Mouse (Mus musculus) intestine, postnatal 0 days (tissue): ENCODE measurements at regions not wholly inside any gene's neighbourhood (a gene's known extent, or its start where the extent isn't known, plus 50 kb on each side); places are given as distances from the start of the nearest gene placed in this dataset.

Experiments
- ATAC-seq: fragments of 200-750 bp; cut with Nextera tagmentation; 2 replicates; pipeline ENCODE4 v1.8.0; 2017; ENCODE audit warnings: mild to moderate bottlenecking, moderate TSS enrichment, moderate library complexity
- H3K27ac ChIP-seq: fragments of 300-500 bp; sonication (generic); 2 replicates; pipeline ENCODE4 v1.5.1; 2014; ENCODE audit warnings: mild to moderate bottlenecking, low read depth, low read length, moderate library complexity
- H3K27me3 ChIP-seq: fragments of 300-500 bp; sonication (generic); replicated peaks from 2 replicates; pipeline ENCODE4 v1.6.1; 2014; ENCODE audit warnings: low read length, mixed read lengths; ENCODE audit not compliant: control insufficient read depth, insufficient read depth
- H3K36me3 ChIP-seq: fragments of 300-500 bp; sonication (generic); 2 replicates; pipeline ENCODE4 v1.6.1; 2014; ENCODE audit warnings: mild to moderate bottlenecking, moderate library complexity; ENCODE audit not compliant: control insufficient read depth, insufficient read depth
- H3K4me1 ChIP-seq: fragments of 300-500 bp; sonication (generic); replicated peaks from 2 replicates; pipeline ENCODE4 v1.6.1; 2014; ENCODE audit warnings: antibody characterized with exemption, low read length, mixed read lengths; ENCODE audit not compliant: control insufficient read depth, insufficient read depth
- H3K4me2 ChIP-seq: fragments of 300-500 bp; sonication (generic); replicated peaks from 2 replicates; pipeline ENCODE4 v1.6.1; 2014; ENCODE audit warnings: low read depth, mild to moderate bottlenecking, moderate library complexity
- H3K4me3 ChIP-seq: fragments of 300-500 bp; sonication (generic); 2 replicates; pipeline ENCODE4 v1.5.1; 2014; ENCODE audit warnings: low read depth, low read length
- H3K9ac ChIP-seq: fragments of 300-500 bp; sonication (generic); 2 replicates; pipeline ENCODE4 v1.6.1; 2014; ENCODE audit warnings: mild to moderate bottlenecking, low read depth, low read length
- H3K9me3 ChIP-seq: fragments of 300-500 bp; sonication (generic); 2 replicates; pipeline ENCODE4 v1.6.1; 2016; ENCODE audit warnings: mixed run types; ENCODE audit not compliant: control insufficient read depth
- CTCF ChIP-seq: sonication (generic); IDR thresholded peaks from 2 replicates; pipeline ENCODE4 v1.5.1; 2016; ENCODE audit warnings: low read depth, mild to moderate bottlenecking, control low read depth, antibody characterized with exemption, moderate library complexity
- WGBS: fragments of 180-500 bp; shearing (Covaris S2); extraction: QIAGEN DNeasy Blood & Tissue Kit; methylation state at CpG from one replicate; pipeline ENCODE4 v1.1.7; 2014; 5-methylcytosine and 5-hydroxymethylcytosine counted together

DNA sequence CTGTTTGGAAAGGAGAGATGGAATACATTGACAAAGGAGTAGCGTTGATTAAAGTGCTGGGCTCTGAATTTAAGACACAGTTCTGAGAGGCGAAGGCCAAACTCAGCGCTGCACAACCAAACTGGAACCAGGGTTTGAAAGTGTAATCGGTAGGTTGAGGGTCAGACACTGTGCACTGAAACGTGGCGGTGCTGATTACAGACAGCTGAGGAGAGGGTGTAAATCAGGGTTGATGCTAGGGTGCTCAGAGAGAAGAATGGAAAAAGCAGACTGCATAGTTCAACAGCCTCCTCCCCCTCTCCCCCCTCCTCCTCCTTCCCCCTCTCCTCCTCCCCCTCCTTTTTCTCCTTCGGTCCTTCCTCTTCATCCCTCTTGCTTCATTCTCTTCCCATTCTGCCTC is 373.2 kb downstream of the Nedd1 start:
- Histone ChIP-seq H3K4me3 (no peak overlapping the region), H3K27ac (no peak overlapping the region)
- no peak for ATAC-seq

DNA sequence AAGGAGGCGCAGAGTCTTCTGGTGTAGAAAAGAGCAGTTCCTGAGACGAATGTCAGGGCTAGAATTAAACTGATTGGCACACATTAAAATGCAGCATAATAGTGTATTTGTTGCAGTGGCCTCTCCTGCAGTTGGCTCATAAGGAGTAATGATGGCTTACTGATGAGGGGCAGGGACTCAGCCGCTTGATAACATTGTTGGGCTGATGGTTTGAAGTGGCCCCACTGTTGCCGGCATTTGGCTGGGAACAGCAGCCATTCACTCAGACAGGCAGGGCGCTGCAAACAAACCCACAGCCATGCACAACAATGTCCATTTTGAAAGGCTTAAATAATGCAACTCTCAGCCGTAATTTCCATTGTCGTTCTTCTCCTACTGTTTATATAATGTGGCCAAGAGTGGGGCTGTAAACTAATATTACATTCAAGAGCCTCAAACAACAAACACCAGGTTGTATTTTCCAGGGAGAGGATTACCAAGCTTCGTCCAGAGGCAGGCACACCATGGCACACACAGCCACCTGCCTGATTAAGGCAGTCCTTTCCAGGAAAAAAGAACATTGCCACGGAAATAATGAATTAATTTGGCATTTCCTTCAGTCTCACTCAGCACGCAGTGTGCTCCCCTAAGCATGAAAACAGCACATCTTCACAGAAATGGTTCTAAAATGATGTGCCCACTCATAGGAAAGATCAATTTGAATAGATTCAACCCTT is 374.1 kb downstream of the Nedd1 start:
- Histone ChIP-seq H3K36me3 (no peaks in the 10 kb centered on the region), H3K9me3 (no peaks in the 10 kb centered on the region), H3K27me3 (no peaks in the 10 kb centered on the region), H3K27ac (no peak overlapping the region), H3K4me1 (no peaks in the 10 kb centered on the region), H3K9ac (no peak overlapping the region), H3K4me2 (no peak overlapping the region), H3K4me3 (no peak overlapping the region)
- ATAC-seq, result no peak
- WGBS, result 63% methylated on average over 10 of the region's 10 CpGs
- TF ChIP-seq CTCF, result no peak

More for the DNA sequence above, 373.2 kb downstream of the Nedd1 start:
- Histone ChIP-seq H3K4me1 (no peaks in the 10 kb centered on the region), H3K27me3 (no peaks in the 10 kb centered on the region), H3K9me3 (no peaks in the 10 kb centered on the region), H3K36me3 (no peaks in the 10 kb centered on the region), H3K9ac (no peak overlapping the region), H3K4me2 (no peak overlapping the region)
- WGBS, result 77% methylated on average over 6 of the region's 7 CpGs
- TF ChIP-seq CTCF, result no peak

DNA sequence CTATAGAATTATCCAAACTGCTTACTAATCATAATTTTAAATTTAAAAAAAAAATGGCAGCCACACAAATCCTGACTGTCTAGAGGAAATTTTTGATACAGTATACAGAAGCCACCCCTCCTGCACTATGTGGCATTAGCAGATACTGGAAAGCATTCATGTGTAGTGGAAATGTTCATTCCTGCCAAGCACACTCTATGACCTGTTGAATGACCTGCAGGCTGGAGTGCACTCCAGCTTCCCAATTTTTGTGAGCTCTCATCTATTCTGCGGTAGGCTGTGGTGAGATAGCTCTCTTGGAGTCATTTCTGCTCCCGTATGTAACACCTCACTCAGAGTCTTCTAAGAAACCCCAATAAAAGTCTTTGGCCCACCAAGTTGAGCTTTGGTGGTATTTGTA is 382.5 kb downstream of the Nedd1 start:
- no peaks in the 10 kb centered on the region for H3K4me1 ChIP-seq
- no peak overlapping the region for H3K9ac ChIP-seq
- no peak for ATAC-seq
- no peaks in the 10 kb centered on the region for H3K9me3 ChIP-seq
- H3K27ac ChIP-seq, result no peak overlapping the region
- WGBS, result 96% methylated on average over 2 of the region's 2 CpGs
- H3K4me2 ChIP-seq, result no peak overlapping the region
- H3K4me3 ChIP-seq, result no peak overlapping the region
- H3K36me3 ChIP-seq, result no peaks in the 10 kb centered on the region
- TF ChIP-seq CTCF, result no peak
- H3K27me3 ChIP-seq, result no peaks in the 10 kb centered on the region

DNA sequence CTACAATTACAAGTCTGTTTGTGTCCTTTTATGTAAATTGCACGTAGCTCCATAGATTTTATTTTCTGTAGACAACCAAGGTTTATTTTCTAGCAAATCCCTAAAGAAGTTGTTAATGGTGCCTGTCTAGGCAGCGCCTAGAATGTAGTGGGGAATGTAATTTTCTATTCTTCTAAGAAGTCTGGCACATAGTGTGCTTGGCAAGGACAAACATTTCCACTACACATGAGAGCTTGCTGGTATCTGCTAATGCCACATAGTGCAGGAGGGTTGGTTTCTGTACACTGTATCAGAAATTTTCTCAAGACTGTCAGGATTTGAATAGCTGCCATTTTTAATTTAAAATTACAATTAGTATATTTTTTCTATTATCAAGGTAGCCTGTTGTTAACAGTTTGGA is 385.3 kb downstream of the Nedd1 start:
- no peak for TF ChIP-seq CTCF
- no peaks in the 10 kb centered on the region for H3K4me1 ChIP-seq
- H3K9ac ChIP-seq, result no peak overlapping the region
- H3K36me3 ChIP-seq, result no peaks in the 10 kb centered on the region
- WGBS, result 82% methylated on average over 2 of the region's 2 CpGs
- H3K27me3 ChIP-seq, result no peaks in the 10 kb centered on the region
- H3K9me3 ChIP-seq, result no peaks in the 10 kb centered on the region
- H3K4me3 ChIP-seq, result no peak overlapping the region
- H3K27ac ChIP-seq, result no peak overlapping the region
- H3K4me2 ChIP-seq, result no peak overlapping the region
- ATAC-seq, result no peak

DNA sequence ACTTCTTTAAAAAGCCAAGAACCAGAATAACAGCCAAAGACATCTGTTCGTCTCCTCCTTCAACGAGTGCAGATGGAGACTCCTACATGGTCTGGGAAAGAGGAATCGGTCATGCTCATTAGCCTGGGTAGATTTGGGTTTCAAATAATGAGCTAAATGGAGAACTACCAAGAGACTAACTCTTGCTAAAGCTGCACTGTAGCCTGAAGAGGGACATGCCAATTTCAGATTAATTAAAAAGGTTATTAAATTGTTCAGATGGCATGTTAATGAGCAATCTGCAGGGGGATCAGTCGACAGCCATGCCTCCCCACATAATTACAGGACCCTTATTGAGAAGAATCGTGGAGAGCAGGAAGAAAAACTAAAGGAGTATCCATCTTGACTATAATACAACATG is 386.1 kb downstream of the Nedd1 start:
- WGBS, result 80% methylated on average over 5 of the region's 5 CpGs
- Histone ChIP-seq H3K27ac (no peak overlapping the region), H3K4me3 (no peak overlapping the region), H3K27me3 (no peaks in the 10 kb centered on the region), H3K4me1 (no peaks in the 10 kb centered on the region), H3K4me2 (no peak overlapping the region), H3K9ac (no peak overlapping the region), H3K36me3 (no peaks in the 10 kb centered on the region), H3K9me3 (no peaks in the 10 kb centered on the region)
- no peak for TF ChIP-seq CTCF
- no peak for ATAC-seq

DNA sequence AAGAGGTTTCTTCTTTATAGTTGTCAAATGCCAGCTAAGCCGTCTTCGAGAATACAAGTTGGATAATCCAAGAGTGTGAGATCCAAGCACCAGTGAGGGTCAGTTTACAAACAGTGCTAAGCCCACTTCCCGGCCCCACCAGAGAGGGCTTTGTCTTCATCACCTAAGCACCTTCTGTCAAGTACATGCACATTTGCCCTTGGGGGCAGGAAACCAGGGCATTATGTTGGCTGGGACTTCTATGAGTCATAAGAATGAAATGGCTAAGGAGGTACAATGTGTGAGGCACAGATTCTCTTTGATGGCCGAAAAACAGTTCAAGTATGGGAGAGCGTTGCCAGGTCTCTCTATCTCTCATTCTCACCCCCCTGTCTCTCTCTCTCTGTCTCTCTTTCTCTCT is 387.1 kb downstream of the Nedd1 start:
- Histone ChIP-seq H3K36me3 (no peaks in the 10 kb centered on the region), H3K9ac (no peak overlapping the region), H3K4me2 (no peak overlapping the region), H3K27ac (no peak overlapping the region), H3K27me3 (no peaks in the 10 kb centered on the region), H3K4me1 (no peaks in the 10 kb centered on the region), H3K9me3 (no peaks in the 10 kb centered on the region), H3K4me3 (no peak overlapping the region)
- 77% methylated on average over 5 of the region's 5 CpGs for WGBS
- ATAC-seq, result no peak
- TF ChIP-seq CTCF, result no peak

DNA sequence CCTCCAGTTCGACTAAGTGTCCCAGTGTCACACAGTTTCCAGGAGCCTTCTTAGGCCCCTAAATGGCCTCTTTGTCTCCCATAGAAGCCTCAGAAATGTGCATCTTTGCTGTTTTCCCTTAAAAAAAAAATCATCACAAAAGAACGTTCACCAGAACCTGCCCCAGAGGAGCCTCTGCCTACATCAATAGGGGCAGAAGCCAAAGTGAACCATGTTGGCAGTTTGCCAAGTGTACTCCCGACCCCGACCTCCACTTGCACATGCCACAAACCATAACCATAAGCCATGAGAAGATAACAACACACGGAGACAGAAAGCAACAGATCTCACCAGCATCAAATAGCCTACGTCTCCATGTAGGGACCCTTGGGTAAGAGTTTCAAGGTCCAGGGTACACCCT is 388.4 kb downstream of the Nedd1 start:
- ATAC-seq, result no peak
- WGBS, result 23% methylated on average over 6 of the region's 6 CpGs
- Histone ChIP-seq H3K9ac (no peak overlapping the region), H3K4me1 (no peaks in the 10 kb centered on the region), H3K9me3 (no peaks in the 10 kb centered on the region), H3K4me2 (no peak overlapping the region), H3K27ac (no peak overlapping the region), H3K4me3 (no peak overlapping the region), H3K27me3 (no peaks in the 10 kb centered on the region), H3K36me3 (no peaks in the 10 kb centered on the region)
- no peak for TF ChIP-seq CTCF
